Mouse (Mus musculus): ENCODE results near the gene Slc16a6.

Gene Slc16a6

GRCm38 (mm10) chr11:109485398-109486045 lies 12.1 kb upstream of the Slc16a6 start:
- peak in 1 of 2 experiments; percentile 66 for DNase-seq

GRCm38 (mm10) chr11:109480440-109480839 lies 7.0 kb upstream of the Slc16a6 start:
- no peak for DNase-seq

GRCm38 (mm10) chr11:109479575-109480285 lies 6.3 kb upstream of the Slc16a6 start:
- no peak for DNase-seq

GRCm38 (mm10) chr11:109477606-109478380 lies 4.4 kb upstream of the Slc16a6 start:
- no peak for DNase-seq

GRCm38 (mm10) chr11:109476653-109477052 lies 3.3 kb upstream of the Slc16a6 start:
- no peak for DNase-seq

GRCm38 (mm10) chr11:109476241-109476640 lies 2.8 kb upstream of the Slc16a6 start:
- no peak for DNase-seq

- peak in 1 of 2 experiments; percentile 53 for DNase-seq
Observed at GRCm38 (mm10) chr11:109475717-109476116, 2.3 kb upstream of the Slc16a6 start.

GRCm38 (mm10) chr11:109474836-109475235 lies 1.4 kb upstream of the Slc16a6 start:
- DNase-seq = no peak

- peak in 1 of 2 experiments; percentile 39 for DNase-seq
Observed at GRCm38 (mm10) chr11:109474086-109474742, 816 bp upstream of the Slc16a6 start.

- DNase-seq = no peak
Observed at GRCm38 (mm10) chr11:109472821-109473170, 602 bp downstream of the Slc16a6 start.

- DNase-seq = peak; percentile 55 to 58
Observed at GRCm38 (mm10) chr11:109472171-109472691, 1.2 kb downstream of the Slc16a6 start.

- peak in 1 of 2 experiments; percentile 22 for DNase-seq
Observed at GRCm38 (mm10) chr11:109470921-109471861, 2.2 kb downstream of the Slc16a6 start.

- DNase-seq = no peak
Observed at GRCm38 (mm10) chr11:109470170-109470569, 3.2 kb downstream of the Slc16a6 start.

GRCm38 (mm10) chr11:109468133-109468532 lies 5.3 kb downstream of the Slc16a6 start:
- no peak for DNase-seq

GRCm38 (mm10) chr11:109466987-109467386 lies 6.4 kb downstream of the Slc16a6 start:
- no peak for DNase-seq

GRCm38 (mm10) chr11:109465068-109465467 lies 8.3 kb downstream of the Slc16a6 start:
- no peak for DNase-seq

- no peak for DNase-seq
Observed at GRCm38 (mm10) chr11:109460586-109460985, 12.8 kb downstream of the Slc16a6 start.

- DNase-seq = no peak
Observed at GRCm38 (mm10) chr11:109458165-109458564, 15.2 kb downstream of the Slc16a6 start.

- no peak for DNase-seq
Observed at GRCm38 (mm10) chr11:109456261-109456660, 17.1 kb downstream of the Slc16a6 start.

GRCm38 (mm10) chr11:109451169-109451568 lies 22.2 kb downstream of the Slc16a6 start:
- DNase-seq = no peak

GRCm38 (mm10) chr11:109445438-109446035 lies 27.9 kb downstream of the Slc16a6 start:
- DNase-seq = peak; percentile 49 to 65
